Mouse (Mus musculus): ENCODE data around the gene Hist1h4a. TPM values are rescaled to one million over a fixed set of nuclear protein-coding genes. Genes with fewer than 3 reads are reported as not detected.
"Not testable (repeated sequence)": the region's sequence is repeated elsewhere in the genome, so short reads cannot be mapped to it uniquely, and the experiment has no call there.

The Hist1h4a gene
- polyA plus RNA-seq, 1 experiment from 2014 or later: not detected

- H3K9ac ChIP-seq: no peak overlapping the region
- no peaks in the 10 kb centered on the region for H3K36me3 ChIP-seq (replicated peaks; ENCODE audit: control insufficient read depth, insufficient read depth)
- 52% methylated on average over 5 of the region's 5 CpGs for WGBS
- no peaks in the 10 kb centered on the region for H3K9me3 ChIP-seq (ENCODE audit: control insufficient read depth, low read length)
- no peak overlapping the region for H3K4me3 ChIP-seq (replicated peaks; ENCODE audit: low read length)
- DNase-seq (ENCODE audit: low spot score) (no peak), ATAC-seq (ENCODE audit: low FRiP score) (no peak)
- peaks cover 6% of the 10 kb centered on the region; the same call in 1 of the 2 replicates for H3K4me1 ChIP-seq (replicated peaks; ENCODE audit: control insufficient read depth, insufficient read depth, low read length)
- H3K27ac ChIP-seq: no peak overlapping the region
- no peaks in the 10 kb centered on the region for H3K27me3 ChIP-seq (ENCODE audit: control insufficient read depth, insufficient read depth, low read length)
- no peak overlapping the region for H3K4me2 ChIP-seq (replicated peaks)
These were observed 7.9 kb upstream of the Hist1h4a start for GRCm38 (mm10) chr13:23768834-23769397.

- ATAC-seq (ENCODE audit: low FRiP score) (no peak), DNase-seq (ENCODE audit: low spot score) (no peak)
- no peak overlapping the region for H3K4me2 ChIP-seq (replicated peaks)
- no peak overlapping the region for H3K4me3 ChIP-seq (replicated peaks; ENCODE audit: low read length)
- peaks cover 14% of the 10 kb centered on the region; the same call in 1 of the 2 replicates for H3K4me1 ChIP-seq (replicated peaks; ENCODE audit: control insufficient read depth, insufficient read depth, low read length)
- H3K27me3 ChIP-seq (ENCODE audit: control insufficient read depth, insufficient read depth, low read length): no peaks in the 10 kb centered on the region
- H3K9me3 ChIP-seq (ENCODE audit: control insufficient read depth, low read length): no peaks in the 10 kb centered on the region
- H3K9ac ChIP-seq: no peak overlapping the region
- H3K27ac ChIP-seq: no peak overlapping the region
- H3K36me3 ChIP-seq (replicated peaks; ENCODE audit: control insufficient read depth, insufficient read depth): no peaks in the 10 kb centered on the region
These were observed 5.7 kb upstream of the Hist1h4a start for GRCm38 (mm10) chr13:23766772-23767171.

GRCm38 (mm10) chr13:23765172-23765513, 4.1 kb upstream of the Hist1h4a start:
- Histone ChIP-seq H3K4me3 (replicated peaks; ENCODE audit: low read length) (no peak overlapping the region), H3K27me3 (ENCODE audit: control insufficient read depth, insufficient read depth, low read length) (no peaks in the 10 kb centered on the region), H3K4me2 (replicated peaks) (no peak overlapping the region), H3K9me3 (ENCODE audit: control insufficient read depth, low read length) (no peaks in the 10 kb centered on the region), H3K27ac (no peak overlapping the region), H3K9ac (no peak overlapping the region), H3K4me1 (replicated peaks; ENCODE audit: control insufficient read depth, insufficient read depth, low read length) (peaks cover 22% of the 10 kb centered on the region), H3K36me3 (replicated peaks; ENCODE audit: control insufficient read depth, insufficient read depth) (no peaks in the 10 kb centered on the region)
- ATAC-seq (ENCODE audit: low FRiP score): no peak
- no peak for DNase-seq (ENCODE audit: low spot score)
- WGBS: 81% methylated on average over 1 of the region's 1 CpGs

- 40% methylated on average over 12 of the region's 12 CpGs for WGBS
- Histone ChIP-seq H3K4me3 (replicated peaks; ENCODE audit: low read length) (peak overlapping the region; percentile 49), H3K4me2 (replicated peaks) (peak overlapping the region; percentile 90), H3K9me3 (ENCODE audit: control insufficient read depth, low read length) (no peaks in the 10 kb centered on the region), H3K9ac (peak overlapping the region; percentile 68; the same call in 1 of the 2 replicates), H3K36me3 (replicated peaks; ENCODE audit: control insufficient read depth, insufficient read depth) (no peaks in the 10 kb centered on the region), H3K27ac (peak overlapping the region; percentile 87; the same call in 1 of the 2 replicates), H3K27me3 (ENCODE audit: control insufficient read depth, insufficient read depth, low read length) (no peaks in the 10 kb centered on the region), H3K4me1 (replicated peaks; ENCODE audit: control insufficient read depth, insufficient read depth, low read length) (peaks cover 26% of the 10 kb centered on the region)
- no peak for DNase-seq (ENCODE audit: low spot score)
- no peak for ATAC-seq (ENCODE audit: low FRiP score)
These were observed 3.5 kb upstream of the Hist1h4a start for GRCm38 (mm10) chr13:23764324-23765171.

GRCm38 (mm10) chr13:23763586-23764323, 2.7 kb upstream of the Hist1h4a start, which contains the start of gene Hist1h1a:
Gene Hist1h1a, plus strand, starts transcription at chr13:23763666.
- 2% methylated on average over 34 of the region's 34 CpGs for WGBS
- no peaks in the 10 kb centered on the region for H3K27me3 ChIP-seq (ENCODE audit: control insufficient read depth, insufficient read depth, low read length)
- H3K27ac ChIP-seq: peak within 1 kb of the TSS; percentile 87
- H3K4me2 ChIP-seq (replicated peaks): peak within 1 kb of the TSS; percentile 90
- ATAC-seq (ENCODE audit: low FRiP score): peak; percentile 81
- H3K9ac ChIP-seq: peak within 1 kb of the TSS; percentile 68
- peak; percentile 87 for DNase-seq (ENCODE audit: low spot score)
- H3K4me3 ChIP-seq (replicated peaks; ENCODE audit: low read length): peak within 1 kb of the TSS; percentile 49
- no peaks in the 10 kb centered on the region for H3K36me3 ChIP-seq (replicated peaks; ENCODE audit: control insufficient read depth, insufficient read depth)
- no peaks in the 10 kb centered on the region for H3K9me3 ChIP-seq (ENCODE audit: control insufficient read depth, low read length)
- H3K4me1 ChIP-seq (replicated peaks; ENCODE audit: control insufficient read depth, insufficient read depth, low read length): peaks cover 26% of the 10 kb centered on the region

- peak overlapping the region; percentile 90 for H3K4me2 ChIP-seq (replicated peaks)
- no peaks in the 10 kb centered on the region for H3K36me3 ChIP-seq (replicated peaks; ENCODE audit: control insufficient read depth, insufficient read depth)
- H3K27ac ChIP-seq: peak overlapping the region; percentile 87
- no peaks in the 10 kb centered on the region for H3K27me3 ChIP-seq (ENCODE audit: control insufficient read depth, insufficient read depth, low read length)
- ATAC-seq (ENCODE audit: low FRiP score): no peak
- WGBS: under 1% methylated on average over 10 of the region's 10 CpGs
- no peaks in the 10 kb centered on the region for H3K9me3 ChIP-seq (ENCODE audit: control insufficient read depth, low read length)
- peaks cover 26% of the 10 kb centered on the region for H3K4me1 ChIP-seq (replicated peaks; ENCODE audit: control insufficient read depth, insufficient read depth, low read length)
- H3K9ac ChIP-seq: 0 out of 2 replicates have a peak overlapping the region, but pooled peaks have one; percentile 37
- DNase-seq (ENCODE audit: low spot score): no peak
- peak overlapping the region; percentile 49 for H3K4me3 ChIP-seq (replicated peaks; ENCODE audit: low read length)
These were observed 2.2 kb upstream of the Hist1h4a start for GRCm38 (mm10) chr13:23763242-23763585.

- DNase-seq (ENCODE audit: low spot score): peak; percentile 88
- peaks cover 30% of the 10 kb centered on the region for H3K4me1 ChIP-seq (replicated peaks; ENCODE audit: control insufficient read depth, insufficient read depth, low read length)
- peak within 1 kb of the TSS; percentile 87 for H3K27ac ChIP-seq
- WGBS: under 1% methylated on average over 27 of the region's 52 CpGs
- H3K9me3 ChIP-seq (ENCODE audit: control insufficient read depth, low read length); H3K36me3 ChIP-seq (replicated peaks; ENCODE audit: control insufficient read depth, insufficient read depth); H3K27me3 ChIP-seq (ENCODE audit: control insufficient read depth, insufficient read depth, low read length): not testable (repeated sequence)
- ATAC-seq (ENCODE audit: low FRiP score): peak; percentile 75
- H3K4me2 ChIP-seq (replicated peaks): peak within 1 kb of the TSS; percentile 90
- H3K9ac ChIP-seq: peak within 1 kb of the TSS; percentile 50
- peak within 1 kb of the TSS; percentile 49 for H3K4me3 ChIP-seq (replicated peaks; ENCODE audit: low read length)
These were observed 1.1 kb upstream of the Hist1h4a start, which contains the start of gene Hist1h3a for GRCm38 (mm10) chr13:23761871-23762821. Gene Hist1h3a, minus strand, starts transcription at chr13:23762386.

- DNase-seq (ENCODE audit: low spot score): peak; percentile 30
- no peaks in the 10 kb centered on the region for H3K27me3 ChIP-seq (ENCODE audit: control insufficient read depth, insufficient read depth, low read length)
- no peaks in the 10 kb centered on the region for H3K36me3 ChIP-seq (replicated peaks; ENCODE audit: control insufficient read depth, insufficient read depth)
- peak; percentile 22; the same call in 1 of the 2 replicates for ATAC-seq (ENCODE audit: low FRiP score)
- WGBS: 2% methylated on average over 20 of the region's 27 CpGs
- peaks cover 31% of the 10 kb centered on the region for H3K4me1 ChIP-seq (replicated peaks; ENCODE audit: control insufficient read depth, insufficient read depth, low read length)
- H3K4me3 ChIP-seq (replicated peaks; ENCODE audit: low read length): peak overlapping the region; percentile 49
- H3K9me3 ChIP-seq (ENCODE audit: control insufficient read depth, low read length): no peaks in the 10 kb centered on the region
- peak overlapping the region; percentile 90 for H3K4me2 ChIP-seq (replicated peaks)
- H3K9ac ChIP-seq: peak overlapping the region; percentile 58
- H3K27ac ChIP-seq: peak overlapping the region; percentile 87
These were observed 624 bp downstream of the Hist1h4a start for GRCm38 (mm10) chr13:23760240-23760971.

Measured in hindbrain, embryonic 14.5 days (tissue).